Mouse (Mus musculus): ENCODE data around the gene Gm45753. TPM values are rescaled to one million over a fixed set of nuclear protein-coding genes. Genes with fewer than 3 reads are reported as not detected.
A peak's percentile ranks its signal among the peaks of the same experiment; 100 is the strongest.

Gene Gm45753
- polyA plus RNA-seq, 1 experiment, result not detected

DNA sequence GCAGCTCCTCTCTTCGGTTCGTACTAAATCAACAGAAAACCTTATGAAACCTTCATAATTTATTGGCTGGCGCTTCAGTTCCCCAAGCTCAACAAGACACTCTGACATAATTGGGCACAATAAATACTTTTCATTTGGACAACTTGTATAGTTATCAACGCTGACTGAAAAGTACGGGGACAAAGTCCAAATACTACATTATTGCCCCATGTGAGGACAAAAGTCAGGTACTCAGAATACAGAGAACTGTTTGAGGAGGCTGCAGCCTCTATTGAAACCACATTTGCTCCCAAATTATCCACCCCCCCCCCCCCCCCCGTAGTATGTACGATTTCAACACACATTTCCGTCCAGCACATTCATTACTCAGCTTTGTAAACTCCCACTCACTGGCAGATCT is 68.9 kb downstream of the Gm45753 start:
- Histone ChIP-seq H3K36me3 (ENCODE audit: control insufficient read depth, insufficient read depth, low read length, poor library complexity, severe bottlenecking) (no peaks in the 10 kb centered on the region), H3K4me1 (ENCODE audit: control insufficient read depth, insufficient read depth, low read length) (no peaks in the 10 kb centered on the region), H3K27me3 (ENCODE audit: control insufficient read depth, insufficient read depth, low read length, poor library complexity, severe bottlenecking) (no peaks in the 10 kb centered on the region), H3K4me3 (ENCODE audit: low read depth, low read length) (no peak overlapping the region), H3K9me3 (replicated peaks; ENCODE audit: control insufficient read depth, insufficient read depth, low read length, poor library complexity, severe bottlenecking) (no peaks in the 10 kb centered on the region; the same call in 1 of the 2 replicates), H3K9ac (ENCODE audit: low read depth, poor library complexity, severe bottlenecking) (no peak overlapping the region), H3K27ac (ENCODE audit: insufficient read depth, low read length) (no peak overlapping the region)
- TF ChIP-seq EP300 (IDR thresholded peaks at IDR 0.05; ENCODE audit: insufficient read depth, low read depth, low read length) (no peak), POLR2A (IDR thresholded peaks at IDR 0.05; ENCODE audit: insufficient read depth, low read length) (no peak), CTCF (IDR thresholded peaks at IDR 0.05; ENCODE audit: low read depth, low read length) (no peak)

- H3K27ac ChIP-seq (ENCODE audit: insufficient read depth, low read length), result no peak overlapping the region
- H3K4me1 ChIP-seq (ENCODE audit: control insufficient read depth, insufficient read depth, low read length), result no peaks in the 10 kb centered on the region
- H3K9me3 ChIP-seq (replicated peaks; ENCODE audit: control insufficient read depth, insufficient read depth, low read length, poor library complexity, severe bottlenecking), result no peaks in the 10 kb centered on the region; the same call in 1 of the 2 replicates
- H3K9ac ChIP-seq (ENCODE audit: low read depth, poor library complexity, severe bottlenecking), result no peak overlapping the region
- no peak for TF ChIP-seq EP300 (IDR thresholded peaks at IDR 0.05; ENCODE audit: insufficient read depth, low read depth, low read length)
- peak; percentile 11 for TF ChIP-seq CTCF (IDR thresholded peaks at IDR 0.05; ENCODE audit: low read depth, low read length)
- H3K4me3 ChIP-seq (ENCODE audit: low read depth, low read length), result no peak overlapping the region
- no peaks in the 10 kb centered on the region for H3K36me3 ChIP-seq (ENCODE audit: control insufficient read depth, insufficient read depth, low read length, poor library complexity, severe bottlenecking)
- no peaks in the 10 kb centered on the region for H3K27me3 ChIP-seq (ENCODE audit: control insufficient read depth, insufficient read depth, low read length, poor library complexity, severe bottlenecking)
These were observed 70.0 kb downstream of the Gm45753 start for GRCm38 (mm10) chr8:45238282-45238681.

- Histone ChIP-seq H3K9me3 (replicated peaks; ENCODE audit: control insufficient read depth, insufficient read depth, low read length, poor library complexity, severe bottlenecking) (no peaks in the 10 kb centered on the region; the same call in 1 of the 2 replicates), H3K9ac (ENCODE audit: low read depth, poor library complexity, severe bottlenecking) (peak overlapping the region; percentile 1; the same call in 1 of the 2 replicates), H3K27me3 (ENCODE audit: control insufficient read depth, insufficient read depth, low read length, poor library complexity, severe bottlenecking) (no peaks in the 10 kb centered on the region), H3K4me1 (ENCODE audit: control insufficient read depth, insufficient read depth, low read length) (peaks cover 4% of the 10 kb centered on the region), H3K36me3 (ENCODE audit: control insufficient read depth, insufficient read depth, low read length, poor library complexity, severe bottlenecking) (no peaks in the 10 kb centered on the region), H3K4me3 (ENCODE audit: low read depth, low read length) (peak overlapping the region; percentile 25), H3K27ac (ENCODE audit: insufficient read depth, low read length) (no peak overlapping the region)
- TF ChIP-seq CTCF (IDR thresholded peaks at IDR 0.05; ENCODE audit: low read depth, low read length) (peak; percentile 60), EP300 (IDR thresholded peaks at IDR 0.05; ENCODE audit: insufficient read depth, low read depth, low read length) (no peak)
These were observed 71.9 kb downstream of the Gm45753 start for GRCm38 (mm10) chr8:45236164-45236912.

DNA sequence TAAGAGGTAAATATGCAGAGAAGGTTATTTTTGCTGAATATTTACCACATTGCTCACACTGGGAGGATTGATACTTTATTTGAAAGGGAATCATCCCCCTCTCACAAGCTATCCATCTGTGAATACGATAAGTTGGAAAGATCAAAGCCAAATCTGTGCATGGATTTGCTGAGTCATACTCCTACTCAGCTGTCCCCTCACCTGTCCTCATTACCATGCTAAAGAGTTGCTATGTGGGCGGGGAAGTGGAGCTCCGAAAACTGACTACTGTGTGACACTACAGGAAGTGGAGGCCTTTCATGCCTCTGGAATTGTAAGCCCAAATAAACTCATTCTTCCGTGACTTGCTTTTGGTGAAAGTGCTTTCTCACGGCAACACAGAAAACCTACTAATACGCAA is 73.0 kb downstream of the Gm45753 start:
- Histone ChIP-seq H3K9me3 (replicated peaks; ENCODE audit: control insufficient read depth, insufficient read depth, low read length, poor library complexity, severe bottlenecking) (no peaks in the 10 kb centered on the region; the same call in 1 of the 2 replicates), H3K4me3 (ENCODE audit: low read depth, low read length) (no peak overlapping the region), H3K4me1 (ENCODE audit: control insufficient read depth, insufficient read depth, low read length) (peaks cover 4% of the 10 kb centered on the region), H3K36me3 (ENCODE audit: control insufficient read depth, insufficient read depth, low read length, poor library complexity, severe bottlenecking) (no peaks in the 10 kb centered on the region), H3K27me3 (ENCODE audit: control insufficient read depth, insufficient read depth, low read length, poor library complexity, severe bottlenecking) (no peaks in the 10 kb centered on the region), H3K9ac (ENCODE audit: low read depth, poor library complexity, severe bottlenecking) (no peak overlapping the region), H3K27ac (ENCODE audit: insufficient read depth, low read length) (peak overlapping the region; percentile 55)
- TF ChIP-seq POLR2A (IDR thresholded peaks at IDR 0.05; ENCODE audit: insufficient read depth, low read length) (no peak), EP300 (IDR thresholded peaks at IDR 0.05; ENCODE audit: insufficient read depth, low read depth, low read length) (0 out of 2 replicates have a peak, but pooled peaks have one; percentile 55)

DNA sequence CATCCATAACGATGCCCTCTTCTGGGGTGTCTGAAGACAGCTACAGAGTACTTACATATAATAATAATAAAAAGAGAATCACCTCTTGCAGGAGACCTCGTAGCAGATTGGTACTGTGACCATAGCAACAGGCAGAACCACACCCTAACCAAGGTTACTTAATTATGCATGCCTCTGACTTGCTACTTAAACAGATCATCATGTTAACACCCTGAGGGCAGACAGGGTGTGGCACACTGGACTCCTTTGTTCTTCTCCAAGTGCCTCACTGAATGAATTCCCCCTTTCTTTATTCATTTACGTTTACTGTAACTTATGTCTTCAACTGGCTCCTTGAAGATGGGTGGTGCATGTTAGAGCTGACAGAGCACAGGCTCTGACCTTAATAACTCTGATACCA is 75.0 kb downstream of the Gm45753 start:
- no peak for TF ChIP-seq POLR2A (IDR thresholded peaks at IDR 0.05; ENCODE audit: insufficient read depth, low read length)
- no peak for TF ChIP-seq EP300 (IDR thresholded peaks at IDR 0.05; ENCODE audit: insufficient read depth, low read depth, low read length)
- no peak for TF ChIP-seq CTCF (IDR thresholded peaks at IDR 0.05; ENCODE audit: low read depth, low read length)
- Histone ChIP-seq H3K9ac (ENCODE audit: low read depth, poor library complexity, severe bottlenecking) (no peak overlapping the region), H3K27ac (ENCODE audit: insufficient read depth, low read length) (peak overlapping the region; percentile 79), H3K4me1 (ENCODE audit: control insufficient read depth, insufficient read depth, low read length) (peaks cover 4% of the 10 kb centered on the region), H3K9me3 (replicated peaks; ENCODE audit: control insufficient read depth, insufficient read depth, low read length, poor library complexity, severe bottlenecking) (no peaks in the 10 kb centered on the region; the same call in 1 of the 2 replicates), H3K36me3 (ENCODE audit: control insufficient read depth, insufficient read depth, low read length, poor library complexity, severe bottlenecking) (no peaks in the 10 kb centered on the region), H3K4me3 (ENCODE audit: low read depth, low read length) (no peak overlapping the region), H3K27me3 (ENCODE audit: control insufficient read depth, insufficient read depth, low read length, poor library complexity, severe bottlenecking) (no peaks in the 10 kb centered on the region)

Other genes with a start within 250 kb of the Gm45753 start
- gene Mtnr1a, start 239.3 kb downstream of the Gm45753 start, polyA plus RNA-seq (2011; ENCODE audit: insufficient read depth, insufficient read length, low read depth, missing spikeins), result not detected in 2 replicates
- not detected in 2 replicates for gene F11, start 46.4 kb downstream of the Gm45753 start, polyA plus RNA-seq (2011; ENCODE audit: insufficient read depth, insufficient read length, low read depth, missing spikeins)
- 0.12 TPM in 1 of 2 replicates, not detected in the other for gene Klkb1, start 13.6 kb downstream of the Gm45753 start, polyA plus RNA-seq (2011; ENCODE audit: insufficient read depth, insufficient read length, low read depth, missing spikeins)
- gene Cyp4v3, start 24.8 kb upstream of the Gm45753 start, polyA plus RNA-seq (2011; ENCODE audit: insufficient read depth, insufficient read length, low read depth, missing spikeins), result 0.63 and 0.87 TPM in 2 replicates
- gene Fam149a, start 73.8 kb upstream of the Gm45753 start, polyA plus RNA-seq (2011; ENCODE audit: insufficient read depth, insufficient read length, low read depth, missing spikeins), result 1.7 and 2.0 TPM in 2 replicates
- 0.53 and 2.0 TPM in 2 replicates for gene Tlr3, start 102.6 kb upstream of the Gm45753 start, polyA plus RNA-seq (2011; ENCODE audit: insufficient read depth, insufficient read length, low read depth, missing spikeins)
- gene Sorbs2, start 199.3 kb upstream of the Gm45753 start, polyA plus RNA-seq (2011; ENCODE audit: insufficient read depth, insufficient read length, low read depth, missing spikeins), result 2.8 and 3.5 TPM in 2 replicates